Mouse (Mus musculus) C2C12 (cell line): ENCODE data around the gene Casp1. TPM values are rescaled to one million over a fixed set of nuclear protein-coding genes. Genes with fewer than 3 reads are reported as not detected.

Experiments used
- H3K27me3 ChIP-seq: one replicate; pipeline ENCODE4 v1.6.1; 2011; ENCODE audit not compliant: control insufficient read depth, insufficient read depth, insufficient read length
- H3K36me3 ChIP-seq: one replicate; pipeline ENCODE4 v1.6.1; 2011; ENCODE audit not compliant: control insufficient read depth, insufficient read depth
- H3K4me3 ChIP-seq: one replicate; pipeline ENCODE4 v1.5.1; 2011; ENCODE audit warnings: mild to moderate bottlenecking, control low read depth; ENCODE audit not compliant: poor library complexity, insufficient read depth, severe bottlenecking
- H3K79me2 ChIP-seq: one replicate; pipeline ENCODE4 v1.6.1; 2011; ENCODE audit not compliant: control insufficient read depth, insufficient read depth
- H3K79me3 ChIP-seq: one replicate; pipeline ENCODE4 v1.6.1; 2011; ENCODE audit warnings: low read depth, control low read depth
- H3ac ChIP-seq: one replicate; pipeline ENCODE3; 2011; ENCODE audit warnings: low read depth; ENCODE audit not compliant: control insufficient read depth, insufficient read length
- CEBPB ChIP-seq: IDR thresholded peaks from one replicate; pipeline ENCODE4 v1.6.1; 2011; ENCODE audit warnings: low read depth, mild to moderate bottlenecking, control low read depth, moderate library complexity
- CTCF ChIP-seq: IDR thresholded peaks from one replicate; pipeline ENCODE4 v1.5.1; 2011; ENCODE audit not compliant: control insufficient read depth, insufficient read depth, insufficient read length
- FOSL1 ChIP-seq: IDR thresholded peaks from one replicate; pipeline ENCODE4 v1.8.0; 2011; ENCODE audit warnings: mild to moderate bottlenecking, low read length; ENCODE audit not compliant: poor library complexity, insufficient read depth, severe bottlenecking
- MAX ChIP-seq: IDR thresholded peaks from one replicate; pipeline ENCODE4 v1.6.1; 2011; ENCODE audit warnings: mild to moderate bottlenecking, control low read depth
- MYOD1 ChIP-seq: IDR thresholded peaks from one replicate; pipeline ENCODE4 v1.6.1; 2011; ENCODE audit warnings: low read depth; ENCODE audit not compliant: control insufficient read depth, insufficient read length
- MYOG ChIP-seq: IDR thresholded peaks from one replicate; pipeline ENCODE4 v1.6.1; 2011; ENCODE audit not compliant: control insufficient read depth, insufficient read length; ENCODE audit errors: extremely low read depth
- USF1 ChIP-seq: IDR thresholded peaks from one replicate; pipeline ENCODE4 v1.6.1; 2011; ENCODE audit warnings: low read depth, mild to moderate bottlenecking, control low read depth, moderate library complexity
- polyA plus RNA-seq: library from polyadenylated mRNA; unstranded; fragments of >200 nt; fragmentation: generic; extraction: Trizol; gene quantifications from one replicate; pipeline ENCODE4 v1.2.1, GENCODE M21; 2012; ENCODE audit warnings: missing spikeins

The Casp1 gene
- polyA plus RNA-seq, 1 experiment, result 0.23 TPM

DNA sequence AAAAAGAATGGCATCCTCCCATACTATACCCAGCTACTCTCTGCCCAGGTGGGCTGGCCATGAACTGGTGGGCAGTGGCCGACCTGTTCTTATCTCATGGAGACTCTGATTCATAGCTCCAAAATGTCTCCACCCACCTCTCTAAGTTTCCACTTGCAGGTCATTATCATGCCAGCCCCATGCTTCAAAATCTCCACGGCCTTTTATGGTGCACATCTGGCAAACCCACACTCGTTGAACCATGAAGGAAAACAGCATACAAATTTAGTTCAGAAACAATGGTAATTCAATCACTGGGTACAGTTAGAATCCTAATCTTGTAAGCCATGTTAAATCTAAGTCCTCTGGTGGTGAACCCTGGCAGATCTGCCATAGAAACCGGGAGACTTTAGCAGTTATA lies 13.1 kb downstream of the Casp1 start:
- H3K79me2 ChIP-seq, result no peaks in the 10 kb centered on the region
- TF ChIP-seq USF1 (no peak), CEBPB (no peak), MYOG (no peak), MAX (no peak), FOSL1 (no peak), CTCF (no peak), MYOD1 (no peak)
- no peaks in the 10 kb centered on the region for H3K27me3 ChIP-seq
- H3K4me3 ChIP-seq, result no peak overlapping the region
- no peak overlapping the region for H3ac ChIP-seq
- no peaks in the 10 kb centered on the region for H3K79me3 ChIP-seq
- no peaks in the 10 kb centered on the region for H3K36me3 ChIP-seq

DNA sequence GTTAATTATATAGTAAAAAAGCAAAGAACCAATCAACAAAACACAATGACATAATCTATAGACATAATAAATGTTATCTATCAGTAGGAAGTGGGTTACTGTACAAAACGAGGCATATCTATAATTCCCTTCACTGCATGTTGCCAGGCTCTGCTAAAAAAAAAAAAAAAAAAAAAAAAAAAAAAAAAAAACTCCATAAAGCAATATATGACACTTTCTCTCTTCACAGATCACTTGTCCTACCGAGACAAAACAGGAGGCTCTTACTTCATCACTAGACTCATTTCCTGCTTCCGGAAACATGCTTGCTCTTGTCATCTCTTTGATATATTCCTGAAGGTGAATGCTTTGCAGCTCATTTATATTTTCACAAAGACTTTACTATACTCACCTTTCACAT lies 29.9 kb downstream of the Casp1 start:
- Histone ChIP-seq H3K36me3 (no peaks in the 10 kb centered on the region), H3K79me3 (no peaks in the 10 kb centered on the region), H3K79me2 (no peaks in the 10 kb centered on the region), H3K27me3 (no peaks in the 10 kb centered on the region), H3K4me3 (no peak overlapping the region), H3ac (no peak overlapping the region)
- TF ChIP-seq FOSL1 (no peak), USF1 (no peak), MAX (no peak)

DNA sequence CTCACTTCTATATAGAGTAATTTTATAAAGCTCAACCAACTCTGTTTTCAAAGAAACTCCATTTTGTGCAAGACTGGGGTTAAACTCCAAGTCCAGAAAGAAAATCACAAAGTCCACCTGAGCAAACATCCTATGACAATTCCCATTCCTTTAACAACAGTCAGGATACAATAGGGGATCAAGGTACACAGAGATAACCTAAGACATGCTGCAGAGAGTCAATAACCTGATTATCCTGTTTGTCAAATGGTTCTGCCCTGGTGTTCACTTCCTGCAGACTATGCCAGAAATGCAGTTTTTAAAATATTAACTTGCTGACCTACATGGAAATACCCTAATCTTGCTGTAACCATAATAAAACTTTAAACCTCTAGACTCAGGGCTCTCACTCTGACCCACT lies 34.1 kb downstream of the Casp1 start:
- H3K27me3 ChIP-seq, result no peaks in the 10 kb centered on the region
- no peaks in the 10 kb centered on the region for H3K36me3 ChIP-seq
- no peak overlapping the region for H3ac ChIP-seq
- no peak for TF ChIP-seq CEBPB
- no peak for TF ChIP-seq FOSL1
- TF ChIP-seq MYOD1, result no peak
- TF ChIP-seq USF1, result no peak
- no peak for TF ChIP-seq MAX
- TF ChIP-seq CTCF, result no peak
- no peaks in the 10 kb centered on the region for H3K79me3 ChIP-seq
- no peak overlapping the region for H3K4me3 ChIP-seq
- H3K79me2 ChIP-seq, result no peaks in the 10 kb centered on the region

DNA sequence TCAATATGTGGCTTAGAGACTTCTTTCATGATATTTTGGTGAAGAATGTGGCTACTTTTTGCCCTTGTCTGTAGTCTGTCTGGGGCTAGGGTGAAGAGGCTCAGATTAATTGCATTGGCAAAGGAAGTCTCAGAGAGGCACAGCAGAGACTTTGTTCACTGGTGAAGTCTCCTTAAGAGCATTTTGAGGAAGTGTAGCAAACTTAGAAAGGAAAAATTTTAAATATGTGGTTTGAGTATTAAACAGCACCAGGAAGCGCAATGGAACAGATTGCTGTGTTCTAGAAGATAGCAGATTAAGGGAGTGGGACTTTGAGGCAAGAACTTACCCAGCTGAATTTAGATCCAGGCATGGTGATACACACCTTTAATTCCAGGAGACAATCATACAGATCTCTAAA lies 35.1 kb downstream of the Casp1 start:
- Histone ChIP-seq H3K36me3 (no peaks in the 10 kb centered on the region), H3K4me3 (no peak overlapping the region), H3K79me3 (no peaks in the 10 kb centered on the region), H3K27me3 (no peaks in the 10 kb centered on the region), H3K79me2 (no peaks in the 10 kb centered on the region), H3ac (no peak overlapping the region)
- no peak for TF ChIP-seq CTCF
- TF ChIP-seq MAX, result no peak
- TF ChIP-seq MYOD1, result no peak
- TF ChIP-seq CEBPB, result no peak

DNA sequence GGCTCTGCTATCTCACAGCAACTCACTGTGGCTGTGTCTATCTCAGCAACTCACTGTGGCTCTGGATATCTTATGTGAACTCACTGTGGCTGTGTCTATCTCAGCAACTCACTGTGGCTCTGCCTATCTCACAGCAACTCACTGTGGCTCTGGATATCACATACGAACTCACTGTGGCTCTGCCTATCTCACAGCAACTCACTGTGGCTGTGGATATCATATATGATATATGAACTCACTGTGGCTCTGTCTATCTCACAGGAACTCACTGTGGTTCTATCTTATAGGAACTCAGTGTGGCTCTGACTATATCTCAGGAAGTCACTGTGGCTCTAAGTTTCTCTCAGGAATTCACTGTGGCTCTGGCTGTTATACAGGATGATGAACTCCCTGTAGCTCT lies 44.8 kb downstream of the Casp1 start:
- Histone ChIP-seq H3K79me3 (no peaks in the 10 kb centered on the region), H3ac (no peak overlapping the region), H3K79me2 (no peaks in the 10 kb centered on the region), H3K4me3 (no peak overlapping the region), H3K36me3 (no peaks in the 10 kb centered on the region), H3K27me3 (no peaks in the 10 kb centered on the region)
- no peak for TF ChIP-seq FOSL1
- no peak for TF ChIP-seq CTCF
- no peak for TF ChIP-seq MYOD1
- TF ChIP-seq USF1, result no peak
- TF ChIP-seq MYOG, result no peak
- TF ChIP-seq CEBPB, result no peak
- TF ChIP-seq MAX, result no peak

DNA sequence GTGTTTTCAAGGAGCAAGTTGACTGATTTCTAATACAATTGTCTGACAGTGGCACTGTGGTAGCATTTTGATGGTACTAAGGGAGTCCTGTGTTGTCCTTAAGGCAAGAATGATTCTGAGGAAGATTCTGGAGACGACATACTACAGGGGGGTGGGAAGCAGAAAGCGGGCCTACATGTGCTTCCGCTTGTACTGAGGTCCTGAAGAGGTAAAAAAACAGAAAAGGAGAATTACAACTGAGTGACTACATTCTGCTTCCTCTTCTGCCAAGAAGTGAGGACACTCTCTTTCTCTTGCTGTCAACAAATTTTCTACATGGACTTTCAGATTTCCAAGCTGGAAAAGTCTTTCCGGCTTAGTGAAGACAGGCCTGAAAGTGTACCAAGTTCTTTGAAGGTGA lies 45.8 kb downstream of the Casp1 start:
- no peaks in the 10 kb centered on the region for H3K79me2 ChIP-seq
- TF ChIP-seq MAX, result no peak
- no peak for TF ChIP-seq FOSL1
- no peak for TF ChIP-seq MYOD1
- TF ChIP-seq CTCF, result no peak
- no peak for TF ChIP-seq MYOG
- no peak for TF ChIP-seq CEBPB
- no peak for TF ChIP-seq USF1
- no peak overlapping the region for H3ac ChIP-seq
- no peaks in the 10 kb centered on the region for H3K79me3 ChIP-seq
- no peaks in the 10 kb centered on the region for H3K36me3 ChIP-seq
- no peaks in the 10 kb centered on the region for H3K27me3 ChIP-seq
- H3K4me3 ChIP-seq, result no peak overlapping the region
